Mouse (Mus musculus): ENCODE measurements around the gene Irf5. TPM values are rescaled to one million over a fixed set of nuclear protein-coding genes. Genes with fewer than 3 reads are reported as not detected.
"Not testable (repeated sequence)": the region's sequence is repeated elsewhere in the genome, so short reads cannot be mapped to it uniquely, and the experiment has no call there.

The Irf5 gene
- polyA plus RNA-seq, 1 experiment from 2014 or later: 11.8 TPM

GRCm38 (mm10) chr6:29557112-29557511 is 30.7 kb downstream of the Irf5 start:
- 80% methylated on average over 2 of the region's 2 CpGs for WGBS (ENCODE audit: insufficient replicate concordance)
- H3K4me3 ChIP-seq (ENCODE audit: low read depth, low read length): no peak overlapping the region
- no peak overlapping the region for H3K4me2 ChIP-seq (ENCODE audit: low read depth, low read length)
- H3K9ac ChIP-seq (replicated peaks): no peak overlapping the region
- peaks cover 71% of the 10 kb centered on the region for H3K36me3 ChIP-seq (replicated peaks; ENCODE audit: insufficient read depth, low read length)
- H3K27ac ChIP-seq (ENCODE audit: low read depth): no peak overlapping the region
- ATAC-seq: no peak
- H3K4me1 ChIP-seq (ENCODE audit: insufficient read depth): no peaks in the 10 kb centered on the region
- no peak for DNase-seq
- no peaks in the 10 kb centered on the region for H3K9me3 ChIP-seq (ENCODE audit: low read length)
- no peaks in the 10 kb centered on the region for H3K27me3 ChIP-seq (ENCODE audit: insufficient read depth, low read length)
- no peak for TF ChIP-seq CTCF (IDR thresholded peaks at IDR 0.05; ENCODE audit: low read depth)
- TF ChIP-seq EP300 (IDR thresholded peaks at IDR 0.05; ENCODE audit: low read depth): no peak

DNA sequence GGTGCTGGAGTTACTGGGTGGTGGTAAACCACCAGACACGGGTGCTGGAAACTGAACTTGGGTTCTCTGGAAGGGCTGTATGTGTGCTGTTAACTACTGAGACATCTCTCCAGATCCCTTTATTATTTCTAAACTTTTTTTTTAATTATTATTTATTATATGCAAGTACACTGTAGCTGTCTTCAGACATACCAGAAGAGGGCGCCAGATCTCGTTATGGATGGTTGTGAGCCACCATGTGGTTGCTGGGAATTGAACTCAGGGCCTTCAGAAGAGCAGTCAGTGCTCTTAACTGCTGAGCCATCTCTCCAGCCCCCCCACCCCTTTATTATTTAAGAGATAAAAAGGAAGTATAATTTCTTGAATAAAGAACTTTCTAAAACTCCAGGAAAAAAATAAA is 50.0 kb downstream of the Irf5 start:
- not testable (repeated sequence) for H3K4me2 ChIP-seq (ENCODE audit: low read depth, low read length); H3K27ac ChIP-seq (ENCODE audit: low read depth); DNase-seq; H3K27me3 ChIP-seq (ENCODE audit: insufficient read depth, low read length); H3K4me3 ChIP-seq (ENCODE audit: low read depth, low read length); H3K9me3 ChIP-seq (ENCODE audit: low read length); ATAC-seq; H3K9ac ChIP-seq (replicated peaks); H3K4me1 ChIP-seq (ENCODE audit: insufficient read depth)
- TF ChIP-seq CTCF (IDR thresholded peaks at IDR 0.05; ENCODE audit: low read depth): peak; percentile 28; the same call in 1 of the 2 replicates
- H3K36me3 ChIP-seq (replicated peaks; ENCODE audit: insufficient read depth, low read length): peaks cover 61% of the 10 kb centered on the region
- 84% methylated on average over 3 of the region's 3 CpGs for WGBS (ENCODE audit: insufficient replicate concordance)

GRCm38 (mm10) chr6:29580770-29581169 is 54.3 kb downstream of the Irf5 start:
- WGBS (ENCODE audit: insufficient replicate concordance): 67% methylated on average over 1 of the region's 1 CpGs
- H3K4me1 ChIP-seq (ENCODE audit: insufficient read depth): no peaks in the 10 kb centered on the region
- no peak overlapping the region for H3K9ac ChIP-seq (replicated peaks)
- peaks cover 58% of the 10 kb centered on the region for H3K36me3 ChIP-seq (replicated peaks; ENCODE audit: insufficient read depth, low read length)
- TF ChIP-seq CTCF (IDR thresholded peaks at IDR 0.05; ENCODE audit: low read depth): no peak
- no peak for TF ChIP-seq EP300 (IDR thresholded peaks at IDR 0.05; ENCODE audit: low read depth)
- no peaks in the 10 kb centered on the region for H3K9me3 ChIP-seq (ENCODE audit: low read length)
- no peak for DNase-seq
- no peak overlapping the region for H3K27ac ChIP-seq (ENCODE audit: low read depth)
- H3K4me2 ChIP-seq (ENCODE audit: low read depth, low read length): no peak overlapping the region
- no peaks in the 10 kb centered on the region for H3K27me3 ChIP-seq (ENCODE audit: insufficient read depth, low read length)
- no peak overlapping the region for H3K4me3 ChIP-seq (ENCODE audit: low read depth, low read length)
- no peak for ATAC-seq

DNA sequence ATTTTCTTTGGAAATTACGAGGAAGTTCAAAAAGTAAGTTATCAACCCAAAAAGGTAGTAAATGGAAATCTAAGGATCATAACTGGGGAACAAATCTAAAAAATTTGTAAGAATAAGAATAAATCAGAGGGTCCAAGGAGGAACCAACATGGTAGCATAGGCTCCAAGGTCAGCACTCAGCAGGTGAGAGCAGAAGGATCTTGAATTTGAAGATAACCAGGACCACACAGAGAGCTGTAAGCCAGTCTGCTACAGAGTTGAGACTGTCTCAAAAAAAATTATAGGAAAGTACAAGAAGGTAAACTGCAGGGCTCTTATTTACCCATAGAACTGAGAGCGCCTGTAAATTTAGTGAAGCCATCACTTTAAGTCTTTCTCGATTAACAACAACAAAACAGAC is 54.8 kb downstream of the Irf5 start:
- no peak for ATAC-seq
- 87% methylated on average over 3 of the region's 3 CpGs for WGBS (ENCODE audit: insufficient replicate concordance)
- DNase-seq: no peak
- Histone ChIP-seq H3K4me1 (ENCODE audit: insufficient read depth) (no peaks in the 10 kb centered on the region), H3K9me3 (ENCODE audit: low read length) (no peaks in the 10 kb centered on the region), H3K4me3 (ENCODE audit: low read depth, low read length) (no peak overlapping the region), H3K27ac (ENCODE audit: low read depth) (no peak overlapping the region), H3K4me2 (ENCODE audit: low read depth, low read length) (no peak overlapping the region), H3K36me3 (replicated peaks; ENCODE audit: insufficient read depth, low read length) (peaks cover 61% of the 10 kb centered on the region), H3K27me3 (ENCODE audit: insufficient read depth, low read length) (no peaks in the 10 kb centered on the region), H3K9ac (replicated peaks) (no peak overlapping the region)
- no peak for TF ChIP-seq EP300 (IDR thresholded peaks at IDR 0.05; ENCODE audit: low read depth)
- TF ChIP-seq CTCF (IDR thresholded peaks at IDR 0.05; ENCODE audit: low read depth): no peak

Other genes starting within 250 kb of the Irf5 start
- 0.11 and 0.28 TPM in 2 replicates for gene Fam71f2, start 247.0 kb upstream of the Irf5 start, polyA plus RNA-seq (2015; fragmentation: Nextera tagmentation; extraction: Ambion mirVana)
- not detected in 2 replicates for gene Fam71f1, start 207.5 kb upstream of the Irf5 start, polyA plus RNA-seq (2015; fragmentation: Nextera tagmentation; extraction: Ambion mirVana)
- gene Calu, start 178.6 kb upstream of the Irf5 start, polyA plus RNA-seq (2015; fragmentation: Nextera tagmentation; extraction: Ambion mirVana): 55.7 and 63.8 TPM in 2 replicates
- gene Opn1sw, start 138.2 kb upstream of the Irf5 start, polyA plus RNA-seq (2015; fragmentation: Nextera tagmentation; extraction: Ambion mirVana): 0.06 and 0.12 TPM in 2 replicates
- gene Ccdc136, start 130.3 kb upstream of the Irf5 start, polyA plus RNA-seq (2015; fragmentation: Nextera tagmentation; extraction: Ambion mirVana): 0.09 and 0.22 TPM in 2 replicates
- 0.07 and 0.24 TPM in 2 replicates for gene Flnc, start 93.4 kb upstream of the Irf5 start, polyA plus RNA-seq (2015; fragmentation: Nextera tagmentation; extraction: Ambion mirVana)
- 165 and 170 TPM in 2 replicates for gene Atp6v1f, start 58.9 kb upstream of the Irf5 start, polyA plus RNA-seq (2015; fragmentation: Nextera tagmentation; extraction: Ambion mirVana)
- not detected in 2 replicates for gene Atp6v1fnb, start 55.2 kb upstream of the Irf5 start, polyA plus RNA-seq (2015; fragmentation: Nextera tagmentation; extraction: Ambion mirVana)
- gene Kcp, start 18.7 kb upstream of the Irf5 start, polyA plus RNA-seq (2015; fragmentation: Nextera tagmentation; extraction: Ambion mirVana): 2.2 and 2.3 TPM in 2 replicates
- 18.2 and 20.4 TPM in 2 replicates for gene Tnpo3, start 83.3 kb downstream of the Irf5 start, polyA plus RNA-seq (2015; fragmentation: Nextera tagmentation; extraction: Ambion mirVana)
- 84.8 and 87.5 TPM in 2 replicates for gene Tspan33, start 167.6 kb downstream of the Irf5 start, polyA plus RNA-seq (2015; fragmentation: Nextera tagmentation; extraction: Ambion mirVana)
- 2.2 and 2.5 TPM in 2 replicates for gene Smo, start 208.9 kb downstream of the Irf5 start, polyA plus RNA-seq (2015; fragmentation: Nextera tagmentation; extraction: Ambion mirVana)
- 2.0 TPM in 2 replicates for gene Ahcyl2, start 241.4 kb downstream of the Irf5 start, polyA plus RNA-seq (2015; fragmentation: Nextera tagmentation; extraction: Ambion mirVana)